Mouse (Mus musculus): ENCODE measurements at regions not wholly inside any gene's neighbourhood (a gene's known extent, or its start where the extent isn't known, plus 50 kb on each side); places are given as distances from the start of the nearest gene placed in this dataset.

- DNase-seq (ENCODE audit: low spot score): no peak
Observed at GRCm38 (mm10) chr2:128304063-128304712, 178.3 kb downstream of the Bcl2l11 start.

GRCm38 (mm10) chr2:128306693-128307092, 180.9 kb downstream of the Bcl2l11 start:
- no peak for DNase-seq (ENCODE audit: low spot score)

- no peak for DNase-seq (ENCODE audit: low spot score)
Observed at GRCm38 (mm10) chr2:128309541-128310030, 183.7 kb downstream of the Bcl2l11 start.

- peak; percentile 42 for DNase-seq (ENCODE audit: low spot score)
Observed at GRCm38 (mm10) chr2:128310081-128310480, 184.2 kb downstream of the Bcl2l11 start.

GRCm38 (mm10) chr2:128312084-128312594, 186.3 kb downstream of the Bcl2l11 start:
- no peak for DNase-seq (ENCODE audit: low spot score)

- no peak for DNase-seq (ENCODE audit: low spot score)
Observed at GRCm38 (mm10) chr2:128312659-128313581, 187.1 kb downstream of the Bcl2l11 start.

GRCm38 (mm10) chr2:128313582-128313918, 187.7 kb downstream of the Bcl2l11 start:
- DNase-seq (ENCODE audit: low spot score): no peak

GRCm38 (mm10) chr2:128313948-128314347, 188.1 kb downstream of the Bcl2l11 start:
- no peak for DNase-seq (ENCODE audit: low spot score)

GRCm38 (mm10) chr2:128316516-128316915, 190.7 kb downstream of the Bcl2l11 start:
- no peak for DNase-seq (ENCODE audit: low spot score)

GRCm38 (mm10) chr2:128318266-128318665, 192.4 kb downstream of the Bcl2l11 start:
- no peak for DNase-seq (ENCODE audit: low spot score)

- DNase-seq (ENCODE audit: low spot score): no peak
Observed at GRCm38 (mm10) chr2:128318956-128319355, 193.1 kb downstream of the Bcl2l11 start.

GRCm38 (mm10) chr2:128321475-128321874, 195.6 kb downstream of the Bcl2l11 start:
- DNase-seq (ENCODE audit: low spot score): no peak

GRCm38 (mm10) chr2:128324256-128325096, 198.6 kb downstream of the Bcl2l11 start:
- no peak for DNase-seq (ENCODE audit: low spot score)

GRCm38 (mm10) chr2:128325097-128325421, 199.2 kb downstream of the Bcl2l11 start:
- DNase-seq (ENCODE audit: low spot score): no peak

- DNase-seq (ENCODE audit: low spot score): no peak
Observed at GRCm38 (mm10) chr2:128325456-128325855, 199.6 kb downstream of the Bcl2l11 start.

- DNase-seq (ENCODE audit: low spot score): no peak
Observed at GRCm38 (mm10) chr2:128330833-128331232, 205.0 kb downstream of the Bcl2l11 start.

- no peak for DNase-seq (ENCODE audit: low spot score)
Observed at GRCm38 (mm10) chr2:128331275-128331674, 205.4 kb downstream of the Bcl2l11 start.

GRCm38 (mm10) chr2:128331681-128332080, 205.8 kb downstream of the Bcl2l11 start:
- DNase-seq (ENCODE audit: low spot score): no peak

GRCm38 (mm10) chr2:128333401-128334142, 207.7 kb downstream of the Bcl2l11 start:
- DNase-seq (ENCODE audit: low spot score): no peak

GRCm38 (mm10) chr2:128334143-128334470, 208.3 kb downstream of the Bcl2l11 start:
- no peak for DNase-seq (ENCODE audit: low spot score)

- no peak for DNase-seq (ENCODE audit: low spot score)
Observed at GRCm38 (mm10) chr2:128334757-128335500, 209.1 kb downstream of the Bcl2l11 start.
